ENCODE assay signal across 40 mouse cellular contexts in genomic region chr9:106678242-106678641, GRCm38 (mm10). TPM values are rescaled to one million over a fixed set of nuclear protein-coding genes. Genes with fewer than 3 reads are reported as not detected.
A peak's percentile ranks its signal among the peaks of the same experiment; 100 is the strongest.
DNase-seq lines count a peak whose midpoint lies in the region; ATAC-seq and TF ChIP-seq lines count a peak whose summit lies in the region.
"Had no signal": no experiment of that assay in that cellular context is flagged by ENCODE, and none has a peak within 500 bp of the region (broad histone marks: within the 10 kb centered on the region; RNA-seq: fewer than 3 reads in every experiment).

No protein-coding gene starts in this region.

- in situ Hi-C loops in Patski (cut with MboI; ENCODE audit: low pct_unique_long_range_greater_than_20kb): loop anchor here (25.0 kb wide), 2 partner anchors 134 to 859 kb away; partner anchors contain the start of genes Cyb561d2, Dcaf1, Nprl2 and Tmem115

- DNase-seq in heart, adult 11 months: peak; percentile 81
- DNase-seq in heart, postnatal 14 days: no peak
- peak; percentile 31 for DNase-seq in Patski (ENCODE audit: low read depth, low spot score)
- peak; percentile 75 for DNase-seq in brain, adult 2 months (ENCODE audit: low read depth, low spot score)
- no peak for DNase-seq in kidney, adult 8-10 months
- DNase-seq in urinary bladder, adult 2 months (ENCODE audit: low spot score): no peak
- DNase-seq: cerebellum, adult 11-12 months; cerebellum, adult 9-11 months; embryo, embryonic 11 days; forebrain, postnatal 0 days; gastrocnemius, postnatal 10 days; heart, postnatal 36 days; kidney, adult 2 months; kidney, postnatal 4 days; lung, adult 2 months; lung, postnatal 10 days; right cerebral cortex, postnatal 25 days; thymus, postnatal 4 days had no signal

- ATAC-seq in Patski: peak; percentile 46
- ATAC-seq: forebrain, postnatal 0 days; hindbrain, postnatal 0 days; intestine, embryonic 15.5 days; midbrain, embryonic 13.5 days had no signal

- intact Hi-C loops in heart, postnatal 14 days (cut with DNase I): loop anchor here (5.0 kb wide), 1 partner anchor 614 kb away; no protein-coding TSS in a partner anchor

- POLR2A ChIA-PET in Patski (lab: Charles Lee): interaction anchor here (0.9 kb wide), 1 partner anchor 8 kb away, joined by 3 read pairs; no protein-coding TSS in a partner anchor

- CTCF ChIA-PET in Patski (lab: Charles Lee): interaction anchor here (1.1 to 1.3 kb wide), 2 partner anchors 35 to 75 kb away, joined by 3 read pairs; no protein-coding TSS in a partner anchor

- H3K27me3 ChIP-seq in Patski: no peaks in the 10 kb centered on the region
- H3K27me3 ChIP-seq: embryonic facial prominence, embryonic 12.5 days; heart, embryonic 15.5 days; hindbrain, embryonic 12.5 days; intestine, embryonic 15.5 days; limb, embryonic 15.5 days; midbrain, embryonic 13.5 days had no signal

- TF ChIP-seq CTCF in Patski (IDR thresholded peaks at IDR 0.05): no peak

RNA-seq across cellular contexts. Expression of gene Tex264, which starts 7.5 kb away (rescaled TPM):
- 10 to 100 TPM; 35.1 to 39.4 TPM for total RNA-seq in heart, postnatal 14 days (2021)
- 162 TPM for polyA plus RNA-seq in Patski (2021)
- polyA plus RNA-seq in urinary bladder, adult 2 months (2012; rRNA removed): 70.3 and 76.2 TPM in 2 replicates

RNA-seq across cellular contexts. Expression of gene Grm2, which starts 22.4 kb away (rescaled TPM):
- total RNA-seq in heart, postnatal 14 days (2021): not detected
- polyA plus RNA-seq in Patski (2021): not detected
- not detected in 2 replicates for polyA plus RNA-seq in urinary bladder, adult 2 months (2012; rRNA removed)
- total RNA-seq: heart, postnatal 36 days; megakaryocyte-erythroid progenitor cell, adult 5-6 weeks had no signal
- polyA plus RNA-seq: G1E; gonadal fat pad, adult 2 months; heart, embryonic 15.5 days; intestine, embryonic 15.5 days; kidney, adult 2 months; kidney, postnatal 0 days; limb, embryonic 10.5 days; liver, embryonic 14.5 days; lung, adult 2 months; macrophage; spleen, adult 2 months; stomach, embryonic 14.5 days had no signal

RNA-seq across cellular contexts. Expression of gene Iqcf6, which starts 51.9 kb away (rescaled TPM):
- total RNA-seq in heart, postnatal 14 days (2021): not detected
- polyA plus RNA-seq in Patski (2021): not detected
- not detected in 2 replicates for polyA plus RNA-seq in urinary bladder, adult 2 months (2012; rRNA removed)
- total RNA-seq: forebrain, postnatal 0 days; G1E; gastrocnemius, postnatal 10 days; heart, postnatal 36 days; hindbrain, postnatal 0 days; layer of hippocampus, adult 8-10 months; layer of hippocampus, postnatal 25 days; left cerebral cortex, postnatal 10 days; megakaryocyte-erythroid progenitor cell, adult 5-6 weeks had no signal
- polyA plus RNA-seq: embryonic facial prominence, embryonic 12.5 days; forebrain, embryonic 10.5 days; forebrain, postnatal 0 days; G1E; gonadal fat pad, adult 2 months; heart, embryonic 15.5 days; hindbrain, embryonic 12.5 days; hindbrain, postnatal 0 days; intestine, embryonic 15.5 days; kidney, adult 2 months; kidney, postnatal 0 days; limb, embryonic 10.5 days; limb, embryonic 15.5 days; liver, embryonic 14.5 days; lung, adult 2 months; macrophage; midbrain, embryonic 13.5 days; neural tube, embryonic 14.5 days; spleen, adult 2 months; stomach, embryonic 14.5 days; thymus, postnatal 0 days had no signal

Comparison
In these comparisons a context has a peak if more than half of its experiments do, and no peak if none do; other contexts are left out.
1. DNase-seq: peak in heart, adult 11 months (single experiment), Patski (single experiment) and brain, adult 2 months (single experiment); none in heart, postnatal 14 days (0 of 2), kidney, adult 8-10 months (0 of 2) and urinary bladder, adult 2 months (single experiment).